Mouse (Mus musculus) naive thymus-derived CD4-positive, alpha-beta T cell, adult 5 months (primary cell): ENCODE data around the gene Nlrc3. TPM values are rescaled to one million over a fixed set of nuclear protein-coding genes. Genes with fewer than 3 reads are reported as not detected.

Experiments
- polyA plus RNA-seq: library from polyadenylated mRNA; unstranded; fragments of 100-300 nt; shearing (Covaris generic); gene quantifications from one replicate; pipeline ENCODE4 v1.2.1, GENCODE M21; 2017

Nlrc3 gene
- polyA plus RNA-seq: 55.6 TPM

GRCm38 (mm10) chr16:3976251-3976671 lies at the start of gene Nlrc3:
Nlrc3 (minus strand) TSS chr16:3976632.

GRCm38 (mm10) chr16:4003489-4004398 lies 27.3 kb upstream of the Nlrc3 start, which contains the start of gene Slx4:
Slx4 (minus strand) TSS chr16:4003770.

GRCm38 (mm10) chr16:3908537-3909111 lies 67.8 kb downstream of the Nlrc3 start, which contains the start of the genes 1700037C18Rik and Cluap1:
1700037C18Rik (minus strand) TSS chr16:3908689.
Cluap1 (plus strand) TSS chr16:3908801.

Other genes starting within 250 kb of the Nlrc3 start
- gene Zfp263, start 232.5 kb downstream of the Nlrc3 start, polyA plus RNA-seq: 73.5 TPM
- gene Olfr15, start 145.8 kb downstream of the Nlrc3 start, polyA plus RNA-seq: 0.19 TPM
- 0.50 TPM for gene Zfp174, start 129.4 kb downstream of the Nlrc3 start, polyA plus RNA-seq
- 87.3 TPM for gene Naa60, start 104.3 kb downstream of the Nlrc3 start, polyA plus RNA-seq
- gene Zfp597, start 92.1 kb downstream of the Nlrc3 start, polyA plus RNA-seq: 10.5 TPM
- gene Gm20695, start 92.0 kb downstream of the Nlrc3 start, polyA plus RNA-seq: not detected
- 6.5 TPM for gene 1700037C18Rik, start 67.9 kb downstream of the Nlrc3 start, polyA plus RNA-seq
- 9.6 TPM for gene Cluap1, start 67.8 kb downstream of the Nlrc3 start, polyA plus RNA-seq
- 36.7 TPM for gene Slx4, start 27.1 kb upstream of the Nlrc3 start, polyA plus RNA-seq
- 8.9 TPM for gene Dnase1, start 60.3 kb upstream of the Nlrc3 start, polyA plus RNA-seq
- 63.1 TPM for gene Trap1, start 101.2 kb upstream of the Nlrc3 start, polyA plus RNA-seq
- 43.8 TPM for gene Crebbp, start 237.4 kb upstream of the Nlrc3 start, polyA plus RNA-seq